Mouse (Mus musculus) adrenal gland, postnatal 10 days (tissue): Measurements from ENCODE around the gene Pwwp2a. TPM values are rescaled to one million over a fixed set of nuclear protein-coding genes. Genes with fewer than 3 reads are reported as not detected.
A peak's percentile ranks its signal among the peaks of the same experiment; 100 is the strongest.

ENCODE experiments used
- DNase-seq: peaks from one replicate; pipeline ENCODE4 v3.0.0; 2021; ENCODE audit warnings: mixed read lengths
- total RNA-seq, 2 experiments: library from RNA; stranded (reverse); gene quantifications; 2 replicates each; pipeline ENCODE4 v1.2.3; 2021

Pwwp2a gene
- total RNA-seq, 2 experiments from 2014 or later = 33.2 to 42.0 TPM

GRCm38 (mm10) chr11:43723411-43723810 lies 41.6 kb downstream of the Pwwp2a start:
- DNase-seq = no peak

- DNase-seq = no peak
Observed at GRCm38 (mm10) chr11:43727796-43728195, 46.0 kb downstream of the Pwwp2a start.

- no peak for DNase-seq
Observed at GRCm38 (mm10) chr11:43728737-43729301, 47.0 kb downstream of the Pwwp2a start.

GRCm38 (mm10) chr11:43747233-43748226 lies 65.7 kb downstream of the Pwwp2a start, which contains the start of gene Ttc1:
TSS of gene Ttc1 (minus strand) at chr11:43748008.
- DNase-seq = peak; percentile 98

GRCm38 (mm10) chr11:43751542-43751941 lies 69.7 kb downstream of the Pwwp2a start:
- DNase-seq = no peak

- no peak for DNase-seq
Observed at GRCm38 (mm10) chr11:43754568-43754967, 72.8 kb downstream of the Pwwp2a start.

- no peak for DNase-seq
Observed at GRCm38 (mm10) chr11:43755411-43755810, 73.6 kb downstream of the Pwwp2a start.

- peak; percentile 70 for DNase-seq
Observed at GRCm38 (mm10) chr11:43758436-43758835, 76.6 kb downstream of the Pwwp2a start.

- peak; percentile 85 for DNase-seq
Observed at GRCm38 (mm10) chr11:43766922-43767648, 85.3 kb downstream of the Pwwp2a start.

- DNase-seq = no peak
Observed at GRCm38 (mm10) chr11:43767749-43768148, 86.0 kb downstream of the Pwwp2a start.

GRCm38 (mm10) chr11:43770110-43770509 lies 88.3 kb downstream of the Pwwp2a start:
- no peak for DNase-seq

Other genes with a start within 250 kb of the Pwwp2a start
- gene Slu7, start 248.3 kb upstream of the Pwwp2a start, total RNA-seq = 10 to 100 TPM; 36.4 to 38.6 TPM
- 10 to 100 TPM; 11.7 to 12.1 TPM for gene C1qtnf2, start 207.7 kb upstream of the Pwwp2a start, total RNA-seq
- 1 to 10 TPM; 8.4 to 9.9 TPM for gene Ccnjl, start 153.2 kb upstream of the Pwwp2a start, total RNA-seq
- 1 to 10 TPM; 1.8 TPM for gene 4933415A04Rik, start 95.0 kb upstream of the Pwwp2a start, total RNA-seq
- not detected for gene Fabp6, start 80.5 kb upstream of the Pwwp2a start, total RNA-seq
- 10 to 100 TPM; 46.2 to 48.8 TPM for gene Ttc1, start 66.0 kb downstream of the Pwwp2a start, total RNA-seq
- 1 to 10 TPM; 3.7 to 7.3 TPM for gene Adra1b, start 219.2 kb downstream of the Pwwp2a start, total RNA-seq